Mouse (Mus musculus): ENCODE measurements around the gene Mid1ip1. TPM values are rescaled to one million over a fixed set of nuclear protein-coding genes. Genes with fewer than 3 reads are reported as not detected.

Gene Mid1ip1
- 10 to 100 TPM; 21.4 to 21.6 TPM for total RNA-seq (2021)
- long read RNA-seq, experiment 1, transcript Mid1ip1-201 (2 exons, 2,019 nt) = major isoform, 18 of 30 reads
- long read RNA-seq, experiment 1, partial matches to known transcripts = 9 of 30 reads
- long read RNA-seq, experiment 1, other reads (novel, unspliced or antisense) = 0 of 30 reads
- long read RNA-seq, experiment 2, transcript Mid1ip1-201 (2 exons, 2,019 nt) = major isoform, 17 of 33 reads
- long read RNA-seq, experiment 2, transcript Mid1ip1-202 (2 exons, 2,022 nt) = minor isoform, 6 of 33 reads
- long read RNA-seq, experiment 2, partial matches to known transcripts = 0 of 33 reads
- long read RNA-seq, experiment 2, other reads (novel, unspliced or antisense) = 10 of 33 reads

GRCm38 (mm10) chrX:10714696-10715140, at the start of gene Mid1ip1:
TSS of gene Mid1ip1 (plus strand) at chrX:10715013.
- peak; percentile 67 to 78 for DNase-seq
- intact Hi-C loops (cut with DNase I) = loop anchor here (10.0 kb wide), 1 partner anchor 60 kb away; no protein-coding TSS in a partner anchor

- DNase-seq = no peak
- intact Hi-C loops (cut with DNase I) = no loop called here
Observed at GRCm38 (mm10) chrX:10694455-10695180, 20.2 kb upstream of the Mid1ip1 start.

GRCm38 (mm10) chrX:10706728-10707127, 8.1 kb upstream of the Mid1ip1 start:
- intact Hi-C loops (cut with DNase I) = no loop called here
- no peak for DNase-seq

GRCm38 (mm10) chrX:10713839-10714637, 775 bp upstream of the Mid1ip1 start:
- intact Hi-C loops (cut with DNase I) = loop anchor here (10.0 kb wide), 1 partner anchor 59 kb away; no protein-coding TSS in a partner anchor
- DNase-seq = no peak

- intact Hi-C loops (cut with DNase I) = loop anchor here (10.0 kb wide), 1 partner anchor 62 kb away; no protein-coding TSS in a partner anchor
- DNase-seq = peak; percentile 75 to 77
Observed at GRCm38 (mm10) chrX:10716917-10717763, 2.3 kb downstream of the Mid1ip1 start.

GRCm38 (mm10) chrX:10718021-10718837, 3.4 kb downstream of the Mid1ip1 start:
- DNase-seq = peak; percentile 6 to 18
- intact Hi-C loops (cut with DNase I) = loop anchor here (10.0 kb wide), 1 partner anchor 63 kb away; no protein-coding TSS in a partner anchor

- intact Hi-C loops (cut with DNase I) = loop anchor here (10.0 kb wide), 1 partner anchor 64 kb away; no protein-coding TSS in a partner anchor
- peak; percentile 20 to 22 for DNase-seq
Observed at GRCm38 (mm10) chrX:10718838-10719539, 4.2 kb downstream of the Mid1ip1 start.

GRCm38 (mm10) chrX:10720391-10720790, 5.6 kb downstream of the Mid1ip1 start:
- DNase-seq = no peak
- intact Hi-C loops (cut with DNase I) = no loop called here

- no peak for DNase-seq
- intact Hi-C loops (cut with DNase I) = no loop called here
Observed at GRCm38 (mm10) chrX:10724571-10724970, 9.8 kb downstream of the Mid1ip1 start.

GRCm38 (mm10) chrX:10729488-10729887, 14.7 kb downstream of the Mid1ip1 start:
- intact Hi-C loops (cut with DNase I) = no loop called here
- no peak for DNase-seq

GRCm38 (mm10) chrX:10734453-10734852, 19.6 kb downstream of the Mid1ip1 start:
- no peak for DNase-seq
- intact Hi-C loops (cut with DNase I) = no loop called here

- no peak for DNase-seq
- intact Hi-C loops (cut with DNase I) = no loop called here
Observed at GRCm38 (mm10) chrX:10734874-10735273, 20.1 kb downstream of the Mid1ip1 start.

GRCm38 (mm10) chrX:10758866-10759265, 44.1 kb downstream of the Mid1ip1 start:
- DNase-seq = no peak
- intact Hi-C loops (cut with DNase I) = no loop called here

- no peak for DNase-seq
- intact Hi-C loops (cut with DNase I) = no loop called here
Observed at GRCm38 (mm10) chrX:10763476-10764016, 48.7 kb downstream of the Mid1ip1 start.

All from gastrocnemius, postnatal 36 days (tissue).